Mouse (Mus musculus): ENCODE results near the gene Arsb. TPM values are rescaled to one million over a fixed set of nuclear protein-coding genes. Genes with fewer than 3 reads are reported as not detected.
A peak's percentile ranks its signal among the peaks of the same experiment; 100 is the strongest.

Arsb gene
- polyA plus RNA-seq, 1 experiment: 86.9 TPM

DNA sequence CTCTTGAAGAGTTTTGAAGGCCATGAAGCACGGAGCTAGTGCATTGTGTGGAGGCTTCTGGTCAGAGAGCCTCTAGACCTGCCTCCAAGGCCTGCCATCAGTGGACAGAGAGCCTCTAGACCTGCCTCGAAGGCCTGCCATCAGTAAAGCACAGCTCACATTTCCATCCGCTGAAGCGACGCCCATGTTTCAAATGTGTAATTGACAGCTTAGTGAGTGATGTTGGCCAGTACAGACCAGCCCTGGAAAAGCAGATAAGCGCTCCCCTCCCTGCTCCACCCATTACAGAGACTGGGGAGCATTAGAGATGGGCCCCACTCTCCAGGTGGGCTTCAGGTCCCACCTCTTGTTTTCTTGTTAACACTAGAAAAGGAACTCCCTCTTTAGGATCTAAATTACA lies 13.9 kb upstream of the Arsb start:
- H3K27ac ChIP-seq (ENCODE audit: insufficient read depth, low read length): no peak overlapping the region
- TF ChIP-seq POLR2A (IDR thresholded peaks at IDR 0.05; ENCODE audit: extremely low read depth, insufficient read depth, low read length) (no peak), CTCF (IDR thresholded peaks at IDR 0.05; ENCODE audit: extremely low read depth, insufficient read depth, low read length) (no peak)
- no peak overlapping the region for H3K4me3 ChIP-seq (ENCODE audit: insufficient read depth, low read length)
- no peaks in the 10 kb centered on the region for H3K4me1 ChIP-seq (ENCODE audit: control insufficient read depth, insufficient read depth, low read length)

DNA sequence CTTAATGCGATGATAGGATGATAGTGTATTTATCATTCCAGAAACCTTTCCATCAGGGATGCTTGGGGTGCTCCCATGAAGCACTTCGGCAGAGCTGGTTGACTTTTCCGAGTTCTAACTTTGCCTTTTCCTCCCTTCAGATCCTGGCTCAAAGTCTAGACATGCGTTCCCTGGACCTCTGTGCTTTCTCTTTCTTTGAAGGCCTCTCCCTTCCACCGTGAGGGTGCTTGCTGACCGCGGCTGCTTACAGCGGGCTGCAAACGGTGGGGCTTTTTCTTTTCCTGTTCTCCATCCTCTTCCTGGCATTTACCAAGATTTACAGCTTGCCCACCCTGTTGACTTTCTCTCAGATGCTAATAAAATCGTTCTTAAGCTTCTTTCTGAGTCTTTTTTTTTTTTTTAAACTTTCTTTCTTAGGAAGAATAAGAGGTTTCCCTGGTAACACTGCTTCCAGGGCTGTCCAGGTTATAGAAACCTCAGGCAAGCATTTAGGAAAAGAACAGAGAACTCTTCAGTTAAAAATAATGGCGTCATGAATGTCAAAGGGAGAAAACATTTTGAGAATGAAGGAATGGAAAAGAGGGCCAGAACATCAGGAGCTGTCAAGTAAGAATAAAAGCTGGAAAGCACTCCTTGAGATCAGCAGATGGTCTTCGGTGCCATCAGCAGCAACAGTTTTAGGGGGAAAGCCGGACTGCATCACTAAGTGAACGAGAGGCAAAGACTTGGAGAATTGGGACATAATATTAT lies 13.1 kb upstream of the Arsb start:
- Histone ChIP-seq H3K27ac (ENCODE audit: insufficient read depth, low read length) (no peak overlapping the region), H3K4me3 (ENCODE audit: insufficient read depth, low read length) (no peak overlapping the region), H3K4me1 (ENCODE audit: control insufficient read depth, insufficient read depth, low read length) (no peaks in the 10 kb centered on the region)
- TF ChIP-seq POLR2A (IDR thresholded peaks at IDR 0.05; ENCODE audit: extremely low read depth, insufficient read depth, low read length): no peak
- no peak for TF ChIP-seq CTCF (IDR thresholded peaks at IDR 0.05; ENCODE audit: extremely low read depth, insufficient read depth, low read length)

DNA sequence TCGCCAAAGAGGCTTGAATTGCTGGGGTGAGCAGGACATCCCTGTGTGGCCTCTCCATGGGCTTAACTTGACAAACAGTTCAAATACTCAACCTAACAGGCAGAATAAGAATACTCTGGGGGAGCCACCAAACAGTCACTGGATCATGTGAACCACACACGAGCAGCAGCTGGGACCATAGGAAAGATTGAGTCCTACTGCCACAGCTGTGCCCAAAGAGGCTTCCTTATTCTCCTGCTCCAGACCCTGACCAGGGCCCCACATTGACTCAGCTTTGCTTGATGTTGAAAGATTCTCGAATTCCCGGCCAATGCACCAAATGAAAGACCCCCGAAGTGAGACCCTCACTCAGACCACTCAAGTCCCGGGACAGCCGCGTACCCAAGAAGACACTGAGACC lies 9.6 kb upstream of the Arsb start:
- no peak for TF ChIP-seq CTCF (IDR thresholded peaks at IDR 0.05; ENCODE audit: extremely low read depth, insufficient read depth, low read length)
- no peak for TF ChIP-seq POLR2A (IDR thresholded peaks at IDR 0.05; ENCODE audit: extremely low read depth, insufficient read depth, low read length)
- no peak overlapping the region for H3K4me3 ChIP-seq (ENCODE audit: insufficient read depth, low read length)
- no peaks in the 10 kb centered on the region for H3K4me1 ChIP-seq (ENCODE audit: control insufficient read depth, insufficient read depth, low read length)
- no peak overlapping the region for H3K27ac ChIP-seq (ENCODE audit: insufficient read depth, low read length)

DNA sequence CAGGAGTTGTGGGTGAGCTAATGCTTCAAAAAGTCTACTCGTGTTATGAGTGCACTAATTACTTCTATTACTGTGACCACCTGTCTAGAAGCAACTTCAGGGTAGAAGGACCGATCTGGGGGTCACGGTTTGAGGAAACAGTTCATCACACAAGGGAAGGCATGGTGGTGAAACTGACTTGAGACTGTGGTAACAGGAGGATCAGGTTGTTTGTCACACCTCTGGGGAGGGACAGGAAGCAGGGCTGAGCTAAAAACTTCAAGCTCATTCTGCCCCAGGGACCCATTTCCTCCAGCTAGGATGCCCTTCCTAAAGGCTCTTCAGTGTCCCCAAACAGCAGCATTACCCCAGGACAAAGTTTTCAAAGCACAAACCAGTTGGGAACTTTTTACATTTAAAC lies 8.6 kb upstream of the Arsb start:
- H3K4me3 ChIP-seq (ENCODE audit: insufficient read depth, low read length): no peak overlapping the region
- H3K27ac ChIP-seq (ENCODE audit: insufficient read depth, low read length): no peak overlapping the region
- TF ChIP-seq POLR2A (IDR thresholded peaks at IDR 0.05; ENCODE audit: extremely low read depth, insufficient read depth, low read length) (no peak), CTCF (IDR thresholded peaks at IDR 0.05; ENCODE audit: extremely low read depth, insufficient read depth, low read length) (no peak)
- H3K4me1 ChIP-seq (ENCODE audit: control insufficient read depth, insufficient read depth, low read length): no peaks in the 10 kb centered on the region

DNA sequence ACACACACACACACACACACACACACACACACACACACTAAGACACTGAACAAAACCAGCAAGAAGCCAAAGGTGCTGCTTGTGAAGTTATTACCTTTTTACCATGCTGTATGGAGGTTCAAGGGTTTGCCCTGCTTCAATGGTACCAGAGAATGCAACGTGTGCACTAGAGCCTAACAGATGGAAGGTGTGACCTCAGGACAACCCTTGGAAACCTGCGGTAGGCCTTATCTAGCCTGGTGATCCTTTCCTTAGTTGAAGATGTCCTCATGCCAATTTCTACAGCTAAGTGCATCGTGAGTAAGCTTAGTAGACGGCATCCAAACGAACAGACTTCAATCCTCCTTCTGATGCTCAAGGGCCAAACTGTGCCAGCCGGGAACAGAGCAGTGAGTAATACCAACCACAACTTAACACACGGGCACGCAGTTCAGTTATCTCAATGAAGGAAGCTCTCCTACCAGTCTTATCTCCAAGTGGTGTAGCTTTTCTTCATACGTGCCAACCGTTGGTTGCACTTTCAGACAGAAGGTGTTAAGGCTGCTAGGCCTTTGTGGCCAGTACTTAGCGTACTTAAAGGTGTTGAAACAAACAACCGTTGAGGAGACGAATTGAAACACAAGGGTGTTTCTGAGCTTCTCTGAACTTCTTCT lies 7.0 kb upstream of the Arsb start:
- H3K4me3 ChIP-seq (ENCODE audit: insufficient read depth, low read length): no peak overlapping the region
- no peak for TF ChIP-seq POLR2A (IDR thresholded peaks at IDR 0.05; ENCODE audit: extremely low read depth, insufficient read depth, low read length)
- TF ChIP-seq CTCF (IDR thresholded peaks at IDR 0.05; ENCODE audit: extremely low read depth, insufficient read depth, low read length): no peak
- no peak overlapping the region for H3K27ac ChIP-seq (ENCODE audit: insufficient read depth, low read length)
- H3K4me1 ChIP-seq (ENCODE audit: control insufficient read depth, insufficient read depth, low read length): no peaks in the 10 kb centered on the region

DNA sequence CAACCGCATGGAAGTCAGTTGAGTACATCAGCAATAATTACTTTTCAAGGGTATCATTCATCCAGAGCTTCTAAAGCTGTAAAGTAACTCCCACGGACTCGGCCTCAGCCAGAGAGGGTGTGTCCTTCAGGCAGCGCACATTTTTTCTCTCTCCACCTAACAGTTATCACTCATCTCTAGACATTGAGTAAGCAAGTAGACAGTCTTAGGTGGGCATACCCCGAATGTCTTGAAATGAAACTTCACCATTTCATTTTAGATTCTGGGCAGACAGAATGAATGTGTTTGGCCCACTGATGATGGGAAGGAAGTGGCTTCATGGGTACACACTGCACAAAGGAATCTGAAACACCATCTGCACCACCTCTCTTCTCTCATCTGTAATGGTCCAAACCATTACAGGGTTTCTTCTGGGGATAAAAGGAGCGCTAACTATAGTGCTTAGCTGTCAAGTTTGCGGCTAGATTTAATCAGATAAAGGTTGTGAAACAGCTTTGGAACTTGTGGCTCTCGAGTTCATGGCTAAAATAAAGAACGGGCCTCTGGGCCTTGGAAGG lies 321 bp upstream of the Arsb start:
- Histone ChIP-seq H3K4me3 (ENCODE audit: insufficient read depth, low read length) (peak overlapping the region; percentile 79), H3K27ac (ENCODE audit: insufficient read depth, low read length) (peak overlapping the region; percentile 95), H3K4me1 (ENCODE audit: control insufficient read depth, insufficient read depth, low read length) (peaks cover 6% of the 10 kb centered on the region; the same call in 1 of the 2 replicates)
- TF ChIP-seq CTCF (IDR thresholded peaks at IDR 0.05; ENCODE audit: extremely low read depth, insufficient read depth, low read length) (no peak), POLR2A (IDR thresholded peaks at IDR 0.05; ENCODE audit: extremely low read depth, insufficient read depth, low read length) (no peak)

DNA sequence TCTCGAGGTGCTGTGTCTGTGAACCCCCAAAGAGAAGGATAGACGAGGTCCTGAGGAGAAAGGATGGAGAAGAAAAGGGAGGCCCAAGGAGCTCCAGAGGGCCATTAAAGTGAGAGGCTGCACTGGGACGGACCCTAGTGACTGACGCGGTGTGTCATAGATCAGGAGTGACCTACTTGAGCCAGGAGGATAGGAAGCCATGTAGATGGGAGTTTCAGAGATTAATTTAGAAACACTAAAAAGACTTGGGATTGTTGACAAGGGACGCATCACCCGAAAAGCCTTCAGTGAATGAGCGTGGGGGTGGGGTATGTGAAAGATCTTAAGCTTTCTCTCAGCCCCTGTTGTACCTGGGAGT lies 828 bp downstream of the Arsb start:
- TF ChIP-seq CTCF (IDR thresholded peaks at IDR 0.05; ENCODE audit: extremely low read depth, insufficient read depth, low read length): no peak
- no peak for TF ChIP-seq POLR2A (IDR thresholded peaks at IDR 0.05; ENCODE audit: extremely low read depth, insufficient read depth, low read length)
- Histone ChIP-seq H3K4me3 (ENCODE audit: insufficient read depth, low read length) (peak overlapping the region; percentile 79), H3K4me1 (ENCODE audit: control insufficient read depth, insufficient read depth, low read length) (peaks cover 6% of the 10 kb centered on the region; the same call in 1 of the 2 replicates), H3K27ac (ENCODE audit: insufficient read depth, low read length) (peak overlapping the region; percentile 95)

DNA sequence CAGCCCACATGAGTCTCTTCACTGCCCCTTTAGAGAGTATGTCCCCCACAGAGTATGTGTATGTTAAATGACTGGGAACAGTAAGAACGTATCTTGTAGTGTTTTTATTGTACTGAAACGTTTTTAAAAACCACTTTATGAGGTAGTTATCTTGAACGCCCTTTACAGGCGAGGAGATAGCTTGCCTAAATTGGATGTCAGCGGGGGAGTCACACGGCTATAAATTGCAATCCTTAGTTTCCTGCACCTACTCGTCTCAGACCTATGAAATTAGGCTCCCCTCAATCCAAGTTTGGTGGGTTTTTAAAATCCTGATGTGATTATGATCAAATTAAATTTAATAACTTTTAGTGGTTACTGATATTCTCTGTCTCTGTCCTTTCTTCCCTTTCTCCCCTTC lies 1.4 kb downstream of the Arsb start:
- H3K4me1 ChIP-seq (ENCODE audit: control insufficient read depth, insufficient read depth, low read length): peaks cover 6% of the 10 kb centered on the region; the same call in 1 of the 2 replicates
- TF ChIP-seq CTCF (IDR thresholded peaks at IDR 0.05; ENCODE audit: extremely low read depth, insufficient read depth, low read length) (no peak), POLR2A (IDR thresholded peaks at IDR 0.05; ENCODE audit: extremely low read depth, insufficient read depth, low read length) (no peak)
- H3K27ac ChIP-seq (ENCODE audit: insufficient read depth, low read length): peak overlapping the region; percentile 95
- H3K4me3 ChIP-seq (ENCODE audit: insufficient read depth, low read length): peak overlapping the region; percentile 79

DNA sequence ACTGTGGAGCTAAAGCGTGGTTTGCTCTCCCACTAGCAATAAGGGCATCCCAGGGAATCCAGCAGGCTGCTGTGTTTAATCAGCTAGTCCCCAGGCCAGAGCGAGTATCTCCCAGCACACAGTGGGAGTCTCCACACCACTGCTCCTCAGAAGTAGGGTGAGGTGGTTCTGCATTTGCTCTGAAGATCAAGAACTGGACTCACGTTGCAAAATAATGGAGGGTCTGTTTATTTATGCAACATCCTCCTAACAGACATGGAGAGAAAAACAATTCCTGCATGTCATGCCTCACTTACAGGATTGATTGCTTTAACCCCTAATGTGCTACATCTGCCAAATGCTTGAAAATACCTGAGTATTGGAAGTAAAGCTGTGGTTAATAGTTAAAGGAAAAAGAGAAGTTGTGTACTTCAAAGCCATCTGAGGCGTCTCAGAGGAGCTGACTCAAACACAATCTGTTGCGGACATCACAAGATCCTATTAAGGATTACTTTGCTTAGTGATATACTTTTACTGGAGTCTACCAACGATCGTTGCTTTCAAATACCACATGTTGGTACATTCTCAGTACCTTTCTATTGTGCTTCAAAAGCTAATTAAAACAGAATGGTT lies 2.4 kb downstream of the Arsb start:
- H3K4me1 ChIP-seq (ENCODE audit: control insufficient read depth, insufficient read depth, low read length): peaks cover 6% of the 10 kb centered on the region; the same call in 1 of the 2 replicates
- H3K4me3 ChIP-seq (ENCODE audit: insufficient read depth, low read length): peak overlapping the region; percentile 79
- H3K27ac ChIP-seq (ENCODE audit: insufficient read depth, low read length): no peak overlapping the region
- no peak for TF ChIP-seq POLR2A (IDR thresholded peaks at IDR 0.05; ENCODE audit: extremely low read depth, insufficient read depth, low read length)
- no peak for TF ChIP-seq CTCF (IDR thresholded peaks at IDR 0.05; ENCODE audit: extremely low read depth, insufficient read depth, low read length)
